Mouse (Mus musculus): ENCODE measurements around the gene Zfp458.

The Zfp458 gene

GRCm38 (mm10) chr13:67278314-67278713, at the start of gene Zfp458:
TSS of gene Zfp458 (minus strand) at chr13:67278466.
- in situ Hi-C loops (cut with MboI, MseI) = no loop called here

DNA sequence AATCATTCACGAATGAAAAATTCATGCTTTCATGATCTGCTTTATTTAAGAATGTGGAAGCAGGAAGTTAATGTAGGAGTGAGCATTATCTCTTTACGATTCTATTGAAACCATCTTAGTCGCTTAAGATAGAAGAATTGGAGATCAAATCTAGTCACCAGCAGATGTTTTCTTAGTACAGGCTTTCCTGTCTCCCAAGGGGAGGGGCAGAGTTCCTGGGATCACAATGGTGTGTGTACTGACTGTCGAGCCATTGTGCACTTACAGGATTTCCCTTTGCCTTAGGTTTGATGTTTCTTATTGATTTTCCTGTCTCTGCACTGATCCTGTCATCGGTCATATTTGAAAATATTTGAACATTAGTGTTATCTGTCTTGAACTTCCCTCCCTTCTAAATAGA, 28.5 kb upstream of the Zfp458 start:
- in situ Hi-C loops (cut with MboI, MseI) = no loop called here

- in situ Hi-C loops (cut with MboI, MseI) = no loop called here
Measured at GRCm38 (mm10) chr13:67305822-67306672, 27.8 kb upstream of the Zfp458 start, which contains the start of gene Zfp457. TSS of gene Zfp457 (minus strand) at chr13:67306485.

GRCm38 (mm10) chr13:67269383-67270065, 8.7 kb downstream of the Zfp458 start:
- in situ Hi-C loops (cut with MboI, MseI) = loop anchor here (5.0 kb wide), 1 partner anchor 132 kb away; no protein-coding TSS in a partner anchor

- in situ Hi-C loops (cut with MboI, MseI) = loop anchor here (5.0 kb wide), 1 partner anchor 131 kb away; no protein-coding TSS in a partner anchor
Measured at GRCm38 (mm10) chr13:67268568-67269369, 9.5 kb downstream of the Zfp458 start.

DNA sequence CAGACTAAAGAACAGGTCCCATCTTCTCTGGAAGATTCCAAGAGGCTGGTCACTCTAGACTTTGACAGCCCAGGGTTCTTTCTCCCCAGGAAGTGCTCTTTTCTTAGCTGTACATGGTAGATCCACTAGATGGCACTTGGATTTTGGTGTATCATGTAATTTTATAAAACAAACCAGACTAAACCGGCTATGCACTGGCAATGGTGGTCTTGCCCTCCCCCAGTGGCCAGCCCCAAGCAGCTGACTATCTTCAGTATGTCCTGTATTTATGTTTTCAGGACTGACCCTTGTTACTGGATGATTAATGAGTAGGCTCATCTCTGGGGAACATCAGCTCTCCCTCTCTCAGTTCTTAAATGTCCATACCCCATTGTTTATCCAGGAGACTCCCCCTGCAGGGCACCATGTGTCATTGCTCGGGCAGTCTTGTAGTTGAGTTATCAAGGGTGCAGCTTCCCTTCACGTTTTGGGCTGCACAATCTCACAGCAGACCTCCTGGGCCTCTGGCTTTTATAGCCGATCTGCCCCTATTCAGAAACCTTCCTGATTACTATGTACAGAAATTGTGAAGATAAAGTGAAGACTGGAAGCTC, 64.2 kb downstream of the Zfp458 start:
- in situ Hi-C loops (cut with MboI, MseI) = no loop called here

All from regulatory T cell (primary cell).